Mouse (Mus musculus) bone marrow, adult 2 months (tissue): ENCODE measurements around the gene Pitpnm1.

Experiments
- CTCF ChIP-seq: fragments of 200-500 bp; IDR thresholded peaks from 2 replicates; pipeline ENCODE4 v1.5.1; 2011; ENCODE audit warnings: low read length, control low read depth; ENCODE audit not compliant: control insufficient read depth, insufficient read depth
- POLR2A ChIP-seq: fragments of 200-500 bp; IDR thresholded peaks from 2 replicates; pipeline ENCODE4 v1.6.1; 2011; ENCODE audit warnings: low read depth, mild to moderate bottlenecking, control low read depth, low read length, borderline replicate concordance; ENCODE audit not compliant: control insufficient read depth

DNA sequence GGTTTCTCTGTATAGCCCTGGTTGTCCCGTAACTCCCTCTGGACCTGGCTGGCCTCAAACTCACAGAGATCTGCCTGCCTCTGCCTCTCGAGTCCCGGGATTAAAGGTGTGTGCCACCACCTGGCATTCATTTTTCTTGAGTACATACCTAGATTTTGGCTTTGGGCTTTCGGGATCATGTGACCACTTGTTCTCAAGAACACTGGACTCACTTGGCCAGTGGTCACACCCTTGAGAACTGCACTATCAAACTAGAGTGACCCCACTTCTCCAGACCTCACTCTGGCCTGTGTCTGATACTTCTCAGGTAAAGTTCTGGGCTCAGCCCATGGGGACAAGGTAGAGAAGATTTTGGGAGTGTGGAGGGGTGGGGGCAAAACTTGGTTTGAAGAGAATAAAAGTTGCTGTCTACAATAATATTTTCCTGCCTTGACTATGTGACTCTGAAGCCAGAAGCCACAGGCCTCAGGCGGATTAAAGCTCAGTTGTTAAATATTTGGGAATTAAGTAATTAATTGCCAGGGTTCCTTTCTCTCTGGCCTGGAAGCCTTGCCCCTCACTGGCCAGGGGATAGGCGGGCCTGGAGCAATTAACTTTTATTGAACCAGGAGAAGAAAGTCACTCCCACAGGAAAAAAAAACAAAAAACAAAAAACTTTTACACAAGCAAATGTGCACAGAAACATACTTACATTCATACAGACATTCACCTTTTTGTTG lies 26.9 kb upstream of the Pitpnm1 start:
- TF ChIP-seq CTCF, result no peak
- TF ChIP-seq POLR2A, result no peak
